Mouse (Mus musculus) lung, postnatal 0 days (tissue): ENCODE measurements around the gene Pknox2.

Experiments used
- CTCF ChIP-seq: IDR thresholded peaks from 2 replicates; pipeline ENCODE4 v1.5.1; 2016; ENCODE audit warnings: antibody characterized with exemption, mild to moderate bottlenecking
- EP300 ChIP-seq: IDR thresholded peaks from 2 replicates; pipeline ENCODE4 v1.6.1; 2016; ENCODE audit warnings: antibody characterized with exemption, mild to moderate bottlenecking, control low read depth

GRCm38 (mm10) chr9:37051669-37052068 is 95.5 kb downstream of the Pknox2 start:
- TF ChIP-seq CTCF (no peak), EP300 (no peak)
